Mouse (Mus musculus) brain, embryonic 14.5 days (tissue): Measurements from ENCODE around the gene Lmnb2. TPM values are rescaled to one million over a fixed set of nuclear protein-coding genes. Genes with fewer than 3 reads are reported as not detected.
A peak's percentile ranks its signal among the peaks of the same experiment; 100 is the strongest.

Experiments used
- DNase-seq: peaks from one replicate; pipeline ENCODE4 v3.0.0-alpha.2; 2011; ENCODE audit warnings: low read depth
- CTCF ChIP-seq: fragments of 200-500 bp; IDR thresholded peaks from 2 replicates; pipeline ENCODE4 v1.5.1; 2012; ENCODE audit warnings: inconsistent platforms, mild to moderate bottlenecking, moderate library complexity, borderline replicate concordance; ENCODE audit not compliant: insufficient read depth, insufficient read length; ENCODE audit errors: extremely low read depth
- POLR2A ChIP-seq: fragments of 200-500 bp; IDR thresholded peaks from 2 replicates; pipeline ENCODE4 v1.6.1; 2012; ENCODE audit warnings: mild to moderate bottlenecking, inconsistent platforms, borderline replicate concordance; ENCODE audit not compliant: poor library complexity, insufficient read depth, insufficient read length, severe bottlenecking; ENCODE audit errors: extremely low read depth
- polyA plus RNA-seq: library from polyadenylated mRNA; depleted of rRNA; stranded (reverse); fragments of >200 nt; gene quantifications from 2 replicates; pipeline ENCODE4 v1.2.3, GENCODE M21; 2012

Lmnb2 gene
- polyA plus RNA-seq, 1 experiment, result 58.8 TPM

DNA sequence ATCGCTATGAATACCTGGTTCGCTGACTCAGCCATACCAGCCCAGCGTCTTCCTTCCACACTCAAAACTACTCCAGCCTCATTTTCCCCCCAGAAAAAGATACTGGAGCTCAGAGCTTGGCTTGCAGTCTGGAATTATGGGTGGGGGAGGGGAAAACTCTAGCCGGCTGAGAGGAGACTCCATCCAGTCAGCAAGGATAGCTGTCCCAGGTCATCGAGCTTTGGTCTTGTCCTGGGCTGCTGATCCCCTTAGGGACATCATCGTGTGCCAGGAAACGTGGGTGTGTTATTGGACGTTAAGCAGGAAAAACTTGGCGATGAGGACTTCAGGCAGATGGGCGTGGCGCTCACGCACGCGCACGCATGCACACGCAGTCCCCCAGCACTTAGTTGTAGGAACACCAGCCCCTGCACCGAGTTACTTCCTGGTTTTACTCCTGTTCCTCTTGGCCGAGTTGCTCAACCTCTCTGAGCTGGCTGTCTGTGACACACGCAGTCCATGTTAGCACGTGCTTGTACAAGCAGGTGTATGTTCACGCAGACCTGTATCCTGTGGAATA lies 15.5 kb upstream of the Lmnb2 start:
- no peak for TF ChIP-seq CTCF
- TF ChIP-seq POLR2A, result no peak
- DNase-seq, result peak; percentile 37

- TF ChIP-seq CTCF (no peak), POLR2A (no peak)
- no peak for DNase-seq
Measured at GRCm38 (mm10) chr10:80932700-80933420, 14.8 kb upstream of the Lmnb2 start.

GRCm38 (mm10) chr10:80932206-80932605 lies 14.2 kb upstream of the Lmnb2 start:
- TF ChIP-seq CTCF, result no peak
- TF ChIP-seq POLR2A, result no peak
- DNase-seq, result peak; percentile 67

GRCm38 (mm10) chr10:80931695-80932094 lies 13.7 kb upstream of the Lmnb2 start:
- peak; percentile 8 for DNase-seq
- TF ChIP-seq CTCF (no peak), POLR2A (no peak)

DNA sequence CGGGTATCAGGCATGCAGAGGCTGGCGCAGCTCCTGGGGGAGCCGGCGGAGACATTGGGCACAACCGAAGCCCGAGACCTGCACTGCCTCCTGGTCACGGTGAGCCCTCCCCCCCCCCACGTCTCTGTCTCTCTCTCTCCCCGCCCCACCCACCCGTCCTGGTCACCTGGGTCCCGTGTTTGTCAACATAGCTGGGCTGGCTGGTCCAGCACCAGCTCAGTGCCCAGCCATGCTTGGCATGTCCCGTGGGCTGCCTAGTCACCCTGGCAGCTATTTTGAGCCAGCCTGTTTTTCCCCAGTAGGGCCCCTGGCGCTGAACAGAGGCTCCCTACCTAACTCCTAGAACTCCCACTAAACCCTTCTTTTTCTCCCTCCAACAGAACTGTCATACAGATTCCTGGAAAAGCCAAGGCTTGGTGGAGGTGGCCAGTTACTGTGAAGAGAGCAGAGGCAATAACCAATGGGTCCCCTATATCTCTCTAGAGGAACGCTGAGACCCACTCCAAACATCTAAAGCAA lies 13.2 kb upstream of the Lmnb2 start:
- DNase-seq, result peak; percentile 49

DNA sequence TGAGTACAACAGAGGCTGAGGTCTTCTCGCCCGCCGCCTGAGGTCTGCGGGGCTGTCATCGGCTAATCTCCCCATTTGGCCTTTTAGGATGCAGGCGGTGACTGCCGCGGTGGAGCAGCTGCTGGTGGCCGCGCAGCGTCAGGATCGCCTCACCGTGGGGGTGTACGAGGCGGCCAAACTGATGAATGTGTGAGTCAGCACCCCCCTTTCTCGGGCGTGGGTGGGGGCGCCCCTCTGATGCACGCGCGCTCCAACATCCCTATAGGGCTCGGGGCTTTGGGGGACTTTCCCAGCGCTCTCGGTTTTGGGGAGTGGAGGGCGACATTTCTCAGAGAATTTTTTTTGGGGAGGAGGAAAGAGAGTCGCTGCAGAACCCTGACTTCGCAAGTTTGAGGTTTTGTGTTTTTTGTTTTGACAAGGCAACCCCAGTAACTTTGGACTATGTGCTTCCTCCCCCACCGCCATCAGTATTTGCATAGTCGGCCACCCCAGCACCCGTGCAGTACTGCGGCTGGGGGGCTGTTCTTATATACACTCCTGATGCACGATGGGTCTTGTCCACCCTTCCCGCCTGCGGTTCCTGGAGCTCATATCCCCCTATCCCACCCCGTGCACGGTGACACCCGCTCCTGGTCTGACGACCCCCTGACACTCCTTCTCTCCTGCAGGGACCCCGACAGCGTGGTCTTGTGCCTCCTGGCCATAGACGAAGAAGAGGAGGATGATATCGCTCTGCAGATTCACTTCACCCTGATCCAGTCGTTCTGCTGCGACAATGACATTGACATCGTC lies 12.5 kb upstream of the Lmnb2 start:
- DNase-seq, result no peak
- no peak for TF ChIP-seq POLR2A
- TF ChIP-seq CTCF, result no peak

More for the DNA sequence above, 13.2 kb upstream of the Lmnb2 start:
- TF ChIP-seq CTCF, result no peak
- no peak for TF ChIP-seq POLR2A

DNA sequence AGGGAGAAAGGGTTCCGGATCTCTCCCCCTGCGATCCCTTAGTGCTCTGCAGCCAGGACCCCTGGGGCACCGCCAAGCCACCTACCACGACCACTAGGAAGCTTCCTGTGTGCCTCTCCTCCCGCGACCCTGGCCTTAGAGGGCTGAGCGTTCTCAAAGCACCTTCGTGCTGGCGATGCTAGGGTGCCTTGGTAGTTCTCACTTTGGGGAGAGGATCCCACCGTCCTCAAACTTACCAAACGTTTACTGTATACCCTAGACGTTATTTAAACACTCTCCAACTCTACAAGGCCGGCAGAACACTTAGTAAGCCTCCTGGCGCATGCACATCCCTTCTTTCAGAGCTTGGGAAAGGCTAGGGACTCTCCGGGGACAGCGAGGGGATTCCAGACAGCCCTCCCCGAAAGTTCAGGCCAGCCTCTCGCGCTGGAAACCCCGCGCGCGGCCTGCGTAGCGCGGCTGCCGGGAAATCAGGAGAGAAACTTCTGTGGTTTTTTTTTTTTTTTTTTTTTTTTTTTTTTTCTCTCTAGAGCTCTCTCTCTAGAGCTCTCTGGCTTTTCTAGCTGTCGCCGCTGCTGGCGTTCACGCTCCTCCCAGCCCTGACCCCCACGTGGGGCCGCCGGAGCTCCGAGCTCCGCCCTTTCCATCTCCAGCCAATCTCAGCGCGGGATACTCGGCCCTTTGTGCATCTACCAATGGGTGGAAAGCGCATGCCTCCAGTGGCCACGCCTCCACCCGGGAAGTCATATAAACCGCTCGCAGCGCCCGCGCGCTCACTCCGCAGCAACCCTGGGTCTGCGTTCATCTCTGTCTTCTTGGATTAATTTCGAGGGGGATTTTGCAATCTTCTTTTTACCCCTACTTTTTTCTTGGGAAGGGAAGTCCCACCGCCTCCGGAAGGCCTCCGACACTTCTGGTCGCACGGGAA lies 11.5 kb upstream of the Lmnb2 start, which contains the start of gene Gadd45b:
Gene Gadd45b (plus strand): TSS at position 775 of the 928 bp plus-strand sequence.
- peak; percentile 92; the same call in 1 of the 2 replicates for TF ChIP-seq POLR2A
- TF ChIP-seq CTCF, result no peak
- peak; percentile 99 for DNase-seq

- peak; percentile 91 for TF ChIP-seq CTCF
- TF ChIP-seq POLR2A, result no peak
- DNase-seq, result peak; percentile 95
Measured at GRCm38 (mm10) chr10:80928586-80929298, 10.7 kb upstream of the Lmnb2 start.

GRCm38 (mm10) chr10:80925472-80925871 lies 7.4 kb upstream of the Lmnb2 start:
- DNase-seq, result no peak
- TF ChIP-seq CTCF (no peak), POLR2A (no peak)

DNA sequence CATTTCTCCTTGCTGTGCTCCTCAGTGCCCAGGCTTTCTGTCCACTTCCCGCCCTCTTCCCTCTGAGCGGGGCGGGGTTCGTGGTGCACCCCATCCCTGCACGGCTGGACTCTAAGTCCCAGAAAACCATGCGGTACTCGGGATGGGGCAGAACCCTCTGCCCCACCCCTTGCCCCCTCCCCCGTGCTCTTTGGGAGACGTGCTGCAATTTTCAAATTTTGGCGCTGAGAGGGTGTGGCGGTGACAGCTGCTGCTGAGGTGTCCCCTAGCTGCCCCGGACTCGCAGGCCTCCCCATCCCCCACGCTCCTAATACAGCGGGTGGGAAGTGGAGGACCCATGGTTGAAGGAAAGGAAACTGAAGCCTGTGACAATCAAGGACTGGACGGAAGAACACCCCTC lies 3.9 kb upstream of the Lmnb2 start:
- TF ChIP-seq CTCF, result no peak
- TF ChIP-seq POLR2A, result no peak
- DNase-seq, result peak; percentile 49

- DNase-seq, result peak; percentile 19
- TF ChIP-seq POLR2A (no peak), CTCF (no peak)
Measured at GRCm38 (mm10) chr10:80917336-80917778, 688 bp downstream of the Lmnb2 start.
